Mouse (Mus musculus) right cerebral cortex, postnatal 4 days (tissue): ENCODE measurements around the gene Rsph6a.

Experiments used
- DNase-seq: peaks from one replicate; pipeline ENCODE4 v3.0.0-alpha.2; 2022

Rsph6a gene

DNA sequence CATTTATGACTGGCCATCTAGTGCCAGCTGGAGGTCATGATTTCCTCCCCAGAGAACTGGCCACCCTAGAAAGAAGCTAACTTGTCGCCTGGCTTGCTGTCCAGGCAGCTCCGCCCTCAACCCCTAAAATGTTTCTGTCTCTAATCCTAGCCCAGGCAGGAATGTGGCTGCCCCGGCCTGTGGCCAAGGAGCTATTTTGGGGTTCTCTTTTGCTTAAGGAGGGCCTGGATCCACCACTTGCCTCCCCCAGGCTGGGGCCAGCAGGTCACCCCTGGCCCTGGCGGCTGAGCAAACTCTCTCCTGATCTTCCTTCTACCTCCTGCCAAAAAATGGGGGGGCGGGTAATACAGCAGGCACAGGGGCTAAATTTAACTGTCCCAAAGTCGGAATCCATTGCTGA lies 28.6 kb downstream of the Rsph6a start:
- DNase-seq: no peak

DNA sequence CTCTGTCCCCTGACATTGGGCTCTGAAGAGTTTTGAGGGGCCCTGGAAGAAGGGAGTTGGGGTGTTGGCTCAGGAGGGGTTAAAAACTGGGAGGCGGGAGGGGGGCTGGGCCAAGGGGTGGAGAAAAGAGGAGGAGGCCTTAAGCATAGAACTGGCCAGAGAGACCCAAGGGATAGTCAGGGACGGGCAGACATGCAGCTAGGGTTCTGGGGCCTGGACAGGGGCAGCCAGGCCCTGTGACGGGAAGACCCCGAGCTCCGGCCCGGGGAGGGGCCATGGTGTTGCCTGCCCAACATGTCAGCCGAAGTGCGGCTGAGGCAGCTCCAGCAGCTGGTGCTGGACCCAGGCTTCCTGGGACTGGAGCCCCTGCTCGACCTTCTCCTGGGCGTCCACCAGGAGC lies 29.2 kb downstream of the Rsph6a start, which contains the start of gene Dmpk:
Gene Dmpk (plus strand): TSS at position 149 of the 400 bp plus-strand sequence.
- no peak for DNase-seq

DNA sequence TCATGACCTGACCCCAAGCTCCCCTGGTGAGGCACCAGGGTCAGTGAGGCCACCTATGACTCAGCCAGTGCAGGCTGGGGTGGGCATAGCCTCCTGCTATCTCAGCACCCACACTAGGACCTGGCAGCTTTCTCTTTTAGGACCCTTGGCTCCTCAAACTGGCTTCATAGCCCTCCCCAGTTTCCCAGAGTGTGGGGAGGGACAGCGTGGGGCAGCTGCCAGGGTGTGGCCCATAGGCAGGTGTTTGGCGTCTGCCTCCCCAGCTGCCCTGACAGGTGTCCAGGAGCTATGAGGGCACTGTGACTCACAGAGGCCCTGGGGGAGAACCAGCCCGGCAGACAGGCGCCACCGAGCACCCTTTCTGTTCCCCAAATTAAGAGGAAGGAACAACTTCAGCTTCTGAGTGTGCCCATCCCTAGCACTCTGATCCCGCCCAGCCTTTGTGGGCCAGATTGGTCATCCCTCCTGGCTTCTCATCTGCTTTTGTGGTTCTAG lies 29.8 kb downstream of the Rsph6a start:
- DNase-seq: no peak

DNA sequence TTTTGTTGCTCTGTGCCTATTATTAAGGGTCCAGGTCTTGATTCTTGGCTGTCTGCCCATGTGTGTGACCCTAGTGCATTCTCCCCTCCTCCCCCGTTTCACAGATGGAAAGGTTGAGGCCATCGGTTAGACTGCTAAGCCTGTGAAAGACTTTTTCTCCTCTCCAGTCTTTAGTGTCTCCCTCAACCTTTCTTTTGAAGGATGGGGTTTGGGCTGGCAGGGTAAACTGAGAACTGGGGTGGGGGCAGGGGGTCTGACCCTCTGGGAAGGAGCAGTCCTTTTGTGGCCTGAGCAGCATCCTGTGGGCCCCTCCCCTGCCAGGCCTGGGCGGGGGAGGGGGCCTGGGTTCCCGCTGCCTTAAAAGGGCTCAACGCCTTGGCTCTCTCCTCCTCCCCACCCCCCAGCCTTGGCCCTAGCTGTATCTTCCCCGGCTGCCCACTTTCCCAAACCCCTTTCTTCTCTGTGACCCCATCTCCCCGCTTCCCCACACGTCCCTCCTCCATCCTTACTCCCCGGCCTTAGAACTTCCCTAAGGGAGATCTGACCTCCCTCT lies 30.5 kb downstream of the Rsph6a start:
- no peak for DNase-seq

DNA sequence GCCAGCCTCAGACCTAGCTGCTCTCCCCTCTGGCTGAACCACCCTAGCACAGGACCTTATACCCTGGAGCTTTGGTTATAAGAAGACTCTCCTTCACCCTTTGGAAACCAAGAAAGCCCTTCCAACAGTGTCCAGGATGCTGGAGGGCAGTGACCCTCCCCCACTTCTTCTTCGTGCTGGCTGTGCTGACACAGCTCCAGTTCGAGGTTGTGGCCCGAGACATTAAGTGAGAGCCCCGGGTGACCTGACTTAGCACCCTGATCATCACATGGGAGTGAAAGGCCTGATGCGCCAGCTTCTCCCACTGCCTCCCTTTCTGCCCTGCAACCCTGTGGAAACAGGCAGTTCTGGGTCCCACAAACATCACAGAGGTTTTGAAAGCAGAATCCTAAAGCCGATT lies 31.0 kb downstream of the Rsph6a start:
- no peak for DNase-seq

DNA sequence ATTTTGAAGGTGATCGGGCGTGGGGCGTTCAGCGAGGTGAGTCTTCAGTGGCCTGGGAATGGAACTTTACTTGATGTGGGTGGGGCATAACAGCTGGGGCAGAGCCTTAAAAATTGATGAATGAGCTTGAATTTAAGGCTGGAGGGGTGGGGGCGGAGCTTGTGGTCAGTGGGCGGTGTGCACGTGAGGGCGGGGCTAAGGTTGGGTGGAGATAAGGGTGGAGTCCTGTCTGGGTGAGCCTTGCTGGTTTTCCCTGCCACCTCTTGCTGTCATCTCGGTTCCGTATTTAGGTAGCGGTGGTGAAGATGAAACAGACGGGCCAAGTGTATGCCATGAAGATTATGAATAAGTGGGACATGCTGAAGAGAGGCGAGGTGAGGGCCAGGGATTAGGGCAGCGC lies 31.6 kb downstream of the Rsph6a start:
- DNase-seq: no peak

DNA sequence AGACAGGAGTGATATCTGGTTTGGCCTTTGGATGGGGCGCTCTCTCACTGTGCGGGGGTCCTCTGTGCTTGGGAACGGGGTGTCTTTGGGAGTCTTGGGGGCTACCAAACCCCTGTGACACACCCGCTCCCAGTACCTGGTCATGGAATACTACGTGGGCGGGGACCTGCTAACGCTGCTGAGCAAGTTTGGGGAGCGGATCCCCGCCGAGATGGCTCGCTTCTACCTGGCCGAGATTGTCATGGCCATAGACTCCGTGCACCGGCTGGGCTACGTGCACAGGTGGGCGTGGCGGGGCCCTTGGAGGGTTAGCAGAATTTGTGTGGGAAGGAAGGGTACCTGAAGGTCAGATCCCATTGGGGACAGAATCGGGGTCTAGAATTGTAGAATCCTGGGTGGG lies 32.3 kb downstream of the Rsph6a start:
- DNase-seq: no peak

DNA sequence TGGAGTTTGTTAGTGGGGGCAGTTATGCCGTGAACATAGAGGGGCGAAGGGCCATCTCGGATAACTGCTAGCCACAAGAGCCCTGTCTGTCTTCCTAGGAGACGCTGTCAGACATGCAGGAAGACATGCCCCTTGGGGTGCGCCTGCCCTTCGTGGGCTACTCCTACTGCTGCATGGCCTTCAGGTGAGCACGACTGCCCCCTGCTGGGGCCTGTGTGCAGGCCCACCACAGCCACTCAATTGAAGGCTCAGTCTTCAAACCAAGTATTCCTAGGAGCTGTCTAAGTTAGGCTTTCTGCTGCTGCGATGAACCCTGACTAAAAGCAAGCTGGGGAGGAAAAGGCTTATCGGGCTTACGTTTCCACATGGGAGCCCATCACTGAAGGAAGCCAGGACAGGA lies 34.3 kb downstream of the Rsph6a start:
- peak; percentile 75 for DNase-seq

DNA sequence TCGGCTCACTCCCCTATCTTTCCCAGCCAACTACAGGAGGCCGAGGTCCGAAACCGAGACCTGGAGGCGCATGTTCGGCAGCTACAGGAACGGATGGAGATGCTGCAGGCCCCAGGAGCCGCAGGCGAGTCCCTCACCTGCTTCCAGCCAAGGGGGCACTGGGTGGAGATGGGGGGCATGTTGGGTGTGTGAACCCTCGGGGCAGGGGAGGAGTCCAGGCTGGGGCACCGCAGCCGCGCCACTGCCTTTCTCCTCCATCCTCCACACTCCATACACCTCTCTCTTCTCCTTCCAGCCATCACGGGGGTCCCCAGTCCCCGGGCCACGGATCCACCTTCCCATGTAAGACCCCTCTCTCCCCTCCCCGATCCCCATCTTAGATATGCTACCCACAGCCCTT lies 37.4 kb downstream of the Rsph6a start:
- no peak for DNase-seq

DNA sequence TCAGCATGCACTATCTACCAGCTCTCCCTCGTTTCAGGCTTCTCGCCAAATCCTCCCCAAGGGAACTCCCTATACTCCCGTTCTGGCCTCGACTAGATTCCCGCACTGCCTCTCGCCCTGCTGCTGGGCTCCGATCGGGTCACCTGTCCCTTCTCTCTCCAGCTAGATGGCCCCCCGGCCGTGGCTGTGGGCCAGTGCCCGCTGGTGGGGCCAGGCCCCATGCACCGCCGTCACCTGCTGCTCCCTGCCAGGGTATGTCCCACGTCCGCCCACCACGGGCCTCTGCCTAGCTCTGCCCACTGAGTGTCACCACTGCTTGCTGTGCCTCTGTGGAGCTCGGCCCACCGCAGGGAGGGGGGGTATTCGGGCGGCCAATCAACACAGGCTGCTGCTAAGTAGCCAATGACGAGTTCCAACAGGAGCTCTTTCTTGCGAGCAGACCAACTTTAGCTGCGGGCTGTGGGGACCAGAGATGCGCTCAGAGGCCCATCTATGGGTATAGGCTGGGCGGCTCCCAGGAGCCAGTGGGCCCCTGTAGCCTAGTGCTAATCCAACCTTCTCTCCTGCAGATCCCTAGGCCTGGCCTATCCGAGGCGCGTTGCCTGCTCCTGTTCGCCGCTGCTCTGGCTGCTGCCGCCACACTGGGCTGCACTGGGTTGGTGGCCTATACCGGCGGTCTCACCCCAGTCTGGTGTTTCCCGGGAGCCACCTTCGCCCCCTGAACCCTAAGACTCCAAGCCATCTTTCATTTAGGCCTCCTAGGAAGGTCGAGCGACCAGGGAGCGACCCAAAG lies 38.1 kb downstream of the Rsph6a start:
- peak; percentile 53 for DNase-seq

DNA sequence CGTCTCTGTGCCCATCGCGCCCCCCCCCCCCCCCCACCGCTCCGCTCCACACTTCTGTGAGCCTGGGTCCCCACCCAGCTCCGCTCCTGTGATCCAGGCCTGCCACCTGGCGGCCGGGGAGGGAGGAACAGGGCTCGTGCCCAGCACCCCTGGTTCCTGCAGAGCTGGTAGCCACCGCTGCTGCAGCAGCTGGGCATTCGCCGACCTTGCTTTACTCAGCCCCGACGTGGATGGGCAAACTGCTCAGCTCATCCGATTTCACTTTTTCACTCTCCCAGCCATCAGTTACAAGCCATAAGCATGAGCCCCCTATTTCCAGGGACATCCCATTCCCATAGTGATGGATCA lies 38.7 kb downstream of the Rsph6a start:
- peak; percentile 70 for DNase-seq

DNA sequence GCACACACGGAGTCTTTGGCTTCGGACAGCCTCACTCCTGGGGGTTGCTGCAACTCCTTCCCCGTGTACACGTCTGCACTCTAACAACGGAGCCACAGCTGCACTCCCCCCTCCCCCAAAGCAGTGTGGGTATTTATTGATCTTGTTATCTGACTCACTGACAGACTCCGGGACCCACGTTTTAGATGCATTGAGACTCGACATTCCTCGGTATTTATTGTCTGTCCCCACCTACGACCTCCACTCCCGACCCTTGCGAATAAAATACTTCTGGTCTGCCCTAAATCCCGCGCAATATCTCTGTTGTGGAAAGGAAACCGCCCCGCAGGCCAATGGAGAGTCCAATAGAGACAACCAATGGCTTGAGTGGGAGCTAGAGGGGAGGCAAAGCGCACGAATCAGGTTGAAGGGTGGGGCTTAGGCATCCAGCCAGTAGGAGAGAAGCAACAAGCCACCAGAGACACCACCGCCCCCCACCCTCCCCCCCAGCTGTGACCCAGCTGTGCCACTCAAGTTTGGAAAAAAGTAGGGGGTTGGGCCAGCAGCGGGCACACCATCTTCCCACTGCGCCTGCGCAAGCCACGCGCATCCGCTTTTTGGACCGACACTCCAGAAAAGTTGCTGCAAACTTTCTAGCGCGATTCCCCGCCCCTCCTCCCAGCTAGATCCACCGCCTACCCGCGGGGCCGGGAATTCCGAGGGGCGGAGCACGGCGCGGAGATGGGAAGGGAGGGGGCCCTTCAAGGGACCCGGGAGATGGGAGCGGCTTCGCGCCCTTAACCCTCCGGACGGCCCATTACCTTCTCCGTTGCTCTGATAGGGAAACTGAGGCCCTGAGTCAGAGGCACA lies 39.3 kb downstream of the Rsph6a start:
- DNase-seq: peak; percentile 85

DNA sequence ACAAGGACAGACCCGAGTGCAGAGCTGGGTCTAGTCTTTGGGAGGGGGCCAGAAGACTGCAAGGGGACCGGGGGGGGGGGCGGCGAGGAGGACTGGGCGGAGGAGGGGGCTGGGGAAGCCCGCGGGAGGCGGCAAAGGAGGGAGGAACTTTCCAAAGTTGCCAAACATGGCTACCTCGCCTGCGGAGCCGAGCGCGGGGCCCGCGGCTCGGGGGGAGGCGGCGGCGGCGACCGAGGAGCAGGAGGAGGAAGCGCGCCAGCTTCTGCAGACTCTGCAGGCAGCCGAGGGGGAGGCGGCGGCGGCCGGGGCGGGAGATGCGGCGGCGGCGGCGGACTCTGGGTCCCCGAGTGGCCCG lies 40.0 kb downstream of the Rsph6a start, which contains the start of gene Six5:
Gene Six5 (plus strand): TSS at position 124 of the 355 bp plus-strand sequence.
- DNase-seq: no peak

DNA sequence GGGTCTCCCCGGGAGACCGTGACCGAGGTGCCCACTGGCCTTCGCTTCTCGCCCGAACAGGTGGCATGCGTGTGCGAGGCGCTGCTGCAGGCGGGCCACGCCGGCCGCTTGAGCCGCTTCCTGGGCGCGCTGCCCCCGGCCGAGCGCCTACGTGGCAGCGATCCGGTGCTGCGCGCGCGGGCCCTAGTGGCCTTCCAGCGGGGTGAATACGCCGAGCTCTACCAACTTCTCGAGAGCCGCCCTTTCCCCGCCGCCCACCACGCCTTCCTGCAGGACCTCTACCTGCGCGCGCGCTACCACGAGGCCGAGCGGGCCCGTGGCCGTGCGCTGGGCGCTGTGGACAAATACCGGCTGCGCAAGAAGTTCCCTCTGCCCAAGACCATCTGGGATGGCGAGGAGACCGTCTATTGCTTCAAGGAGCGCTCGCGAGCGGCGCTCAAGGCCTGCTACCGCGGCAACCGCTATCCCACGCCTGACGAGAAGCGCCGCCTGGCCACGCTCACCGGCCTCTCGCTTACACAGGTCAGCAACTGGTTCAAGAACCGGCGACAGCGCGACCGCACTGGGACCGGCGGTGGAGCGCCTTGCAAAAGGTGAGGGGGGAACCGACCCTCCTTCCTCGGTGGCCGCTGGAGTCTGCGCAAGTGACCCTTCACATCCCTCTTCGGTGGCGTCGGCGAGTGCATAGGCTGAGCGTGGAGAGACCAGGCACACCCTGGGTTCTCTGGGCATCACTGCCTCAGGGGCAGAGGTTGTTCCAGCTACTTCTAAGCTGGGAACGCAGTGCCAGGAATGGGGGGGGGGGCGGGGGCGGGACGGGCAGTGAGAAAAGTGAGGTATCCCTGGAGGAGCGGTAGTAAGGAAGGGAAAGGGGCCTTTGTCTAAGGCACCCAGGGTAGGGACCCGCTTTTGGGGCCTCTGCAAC lies 40.6 kb downstream of the Rsph6a start:
- DNase-seq: no peak

DNA sequence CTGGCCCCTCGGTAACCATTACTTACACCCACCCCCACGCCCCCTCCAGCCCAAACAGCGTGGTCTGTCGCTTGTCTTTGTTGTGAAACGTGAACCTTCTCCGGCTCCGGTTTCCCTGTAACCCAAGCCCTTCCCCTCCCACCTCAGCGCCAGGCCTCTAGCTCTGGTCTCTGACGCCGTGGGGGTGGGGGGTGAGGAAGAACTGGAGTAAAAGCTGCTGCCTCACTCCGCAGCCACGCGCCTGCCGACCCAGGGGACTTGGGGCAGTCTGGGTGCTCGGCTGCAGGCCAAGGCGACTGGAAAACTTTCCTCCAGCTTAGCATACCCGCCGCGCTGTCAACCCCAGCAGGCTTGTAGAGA lies 41.2 kb downstream of the Rsph6a start:
- peak; percentile 55 for DNase-seq

DNA sequence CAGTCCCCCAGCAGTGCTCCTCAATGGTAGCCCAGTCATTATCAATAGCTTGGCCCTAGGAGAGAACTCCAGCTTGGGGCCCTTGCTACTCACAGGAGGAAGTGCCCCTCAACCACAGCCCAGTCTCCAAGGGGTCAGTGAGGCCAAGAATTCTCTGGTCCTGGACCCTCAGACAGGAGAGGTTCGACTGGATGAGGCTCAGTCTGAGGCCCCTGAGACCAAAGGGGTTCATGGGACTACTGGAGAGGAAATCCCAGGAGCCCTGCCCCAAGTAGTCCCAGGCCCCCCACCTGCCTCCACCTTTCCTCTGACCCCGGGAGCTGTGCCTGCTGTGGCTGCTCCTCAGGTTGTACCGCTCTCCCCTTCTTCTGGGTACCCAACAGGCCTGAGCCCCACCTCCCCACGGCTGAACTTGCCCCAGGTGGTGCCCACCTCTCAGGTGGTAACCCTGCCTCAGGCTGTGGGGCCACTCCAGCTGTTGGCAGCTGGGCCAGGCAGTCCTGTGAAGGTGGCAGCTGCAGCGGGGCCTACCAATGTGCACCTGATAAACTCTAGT lies 42.0 kb downstream of the Rsph6a start:
- no peak for DNase-seq

DNA sequence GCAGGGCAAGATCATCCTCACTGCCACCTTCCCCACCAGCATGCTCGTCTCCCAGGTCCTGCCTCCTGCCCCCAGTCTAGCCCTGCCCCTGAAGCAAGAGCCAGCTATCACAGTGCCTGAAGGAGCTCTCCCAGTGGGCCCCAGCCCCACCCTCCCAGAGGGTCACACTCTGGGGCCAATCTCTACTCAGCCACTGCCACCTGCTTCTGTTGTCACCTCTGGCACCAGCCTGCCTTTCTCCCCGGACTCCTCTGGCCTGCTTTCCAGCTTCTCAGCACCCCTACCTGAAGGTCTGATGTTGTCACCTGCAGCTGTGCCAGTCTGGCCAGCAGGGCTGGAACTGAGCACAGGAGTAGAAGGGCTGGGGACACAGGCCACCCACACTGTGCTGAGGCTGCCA lies 42.7 kb downstream of the Rsph6a start:
- no peak for DNase-seq

DNA sequence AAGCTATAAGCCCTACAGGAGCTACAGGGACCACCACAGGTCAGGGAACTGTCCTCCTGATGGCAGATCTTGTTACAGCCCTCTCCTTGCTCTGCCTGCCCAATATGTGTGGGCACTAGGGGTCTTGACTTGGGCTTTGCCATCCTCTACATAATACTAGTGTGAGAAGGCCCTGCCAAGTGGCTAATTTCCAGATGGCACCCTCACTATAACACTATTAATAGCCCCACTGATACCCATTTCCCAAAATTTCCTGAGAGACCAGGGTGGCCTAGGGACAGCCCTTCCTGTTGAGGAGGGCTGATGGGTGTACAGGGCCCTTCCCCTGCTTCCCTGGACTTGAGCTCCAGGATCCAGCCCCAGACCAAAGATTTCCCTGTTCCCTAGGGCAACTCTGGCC lies 43.4 kb downstream of the Rsph6a start:
- DNase-seq: no peak

DNA sequence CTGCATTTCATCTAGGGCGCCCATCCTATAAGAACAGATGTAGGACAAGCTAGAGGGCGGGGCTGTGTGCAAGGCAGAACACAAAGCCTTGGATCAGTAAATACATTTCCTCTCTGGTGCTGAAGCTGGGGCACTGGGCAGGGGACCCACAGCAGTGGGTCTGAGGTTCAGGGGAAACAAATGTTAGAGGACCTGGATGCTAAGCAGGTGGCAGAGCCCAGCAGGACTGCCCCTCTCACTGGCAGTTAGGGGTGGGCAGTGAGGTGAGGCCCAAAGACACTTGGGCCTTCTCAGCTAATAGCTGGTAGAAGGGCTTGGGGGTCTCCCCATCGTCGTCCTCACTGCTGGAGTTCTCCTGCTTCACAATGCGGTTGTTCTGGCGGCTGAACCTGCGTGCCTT lies 44.3 kb downstream of the Rsph6a start:
- no peak for DNase-seq

DNA sequence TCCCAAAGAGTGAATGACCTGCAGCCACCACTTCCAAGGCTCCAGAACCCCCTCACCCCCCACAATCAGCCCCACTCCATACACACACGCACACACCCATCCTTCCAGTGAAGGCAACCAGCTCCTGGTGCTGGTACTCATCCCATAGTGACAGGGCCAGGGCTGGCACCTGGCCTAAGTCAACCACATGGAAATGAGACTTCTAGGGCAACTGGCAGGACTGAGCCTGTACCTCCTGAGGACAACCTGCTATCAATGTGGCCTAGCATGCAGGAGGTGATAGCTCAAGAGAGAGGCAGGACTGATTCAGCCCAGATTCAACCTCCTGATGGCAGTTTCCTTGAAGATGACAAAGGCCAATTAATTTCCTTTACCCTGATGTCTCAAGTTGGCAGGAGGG lies 45.8 kb downstream of the Rsph6a start:
- no peak for DNase-seq

DNA sequence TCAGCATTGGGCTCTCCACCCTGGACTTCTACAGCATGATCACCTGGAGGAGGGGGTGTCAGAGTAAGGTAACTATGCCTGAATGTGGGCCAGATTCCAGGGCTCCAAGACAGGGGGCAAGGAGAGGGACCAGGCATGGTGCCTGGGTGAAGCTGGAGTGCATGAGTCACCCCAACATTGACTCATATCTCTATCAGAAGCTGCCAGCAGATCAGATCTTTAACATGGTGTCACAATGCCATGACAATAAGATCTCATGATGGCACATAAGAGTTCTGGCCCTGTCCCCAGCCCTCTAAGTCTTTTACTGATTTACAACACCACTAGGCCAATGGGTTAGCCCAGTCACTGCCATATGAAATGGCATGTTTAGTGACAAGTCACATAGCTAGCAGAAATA lies 49.3 kb downstream of the Rsph6a start:
- no peak for DNase-seq

DNA sequence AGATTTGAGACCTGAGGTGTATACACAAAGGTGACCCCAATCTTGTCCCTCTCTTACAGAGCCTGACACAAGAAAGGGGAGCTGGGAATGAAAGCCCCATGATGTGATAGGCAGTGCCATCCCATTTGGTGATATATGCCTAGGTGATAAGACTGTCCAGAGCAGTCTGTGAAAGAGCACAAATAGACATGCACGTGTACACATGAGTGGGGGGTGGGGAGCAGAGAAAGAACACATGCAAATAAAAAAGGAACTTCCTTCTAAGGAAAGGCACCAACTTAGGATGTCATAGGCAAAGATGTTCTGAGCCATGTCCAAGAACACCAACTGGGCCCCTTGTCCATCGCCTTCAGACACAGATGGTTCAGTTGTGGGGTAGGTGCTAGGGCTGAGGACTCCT lies 50.0 kb downstream of the Rsph6a start:
- no peak for DNase-seq

DNA sequence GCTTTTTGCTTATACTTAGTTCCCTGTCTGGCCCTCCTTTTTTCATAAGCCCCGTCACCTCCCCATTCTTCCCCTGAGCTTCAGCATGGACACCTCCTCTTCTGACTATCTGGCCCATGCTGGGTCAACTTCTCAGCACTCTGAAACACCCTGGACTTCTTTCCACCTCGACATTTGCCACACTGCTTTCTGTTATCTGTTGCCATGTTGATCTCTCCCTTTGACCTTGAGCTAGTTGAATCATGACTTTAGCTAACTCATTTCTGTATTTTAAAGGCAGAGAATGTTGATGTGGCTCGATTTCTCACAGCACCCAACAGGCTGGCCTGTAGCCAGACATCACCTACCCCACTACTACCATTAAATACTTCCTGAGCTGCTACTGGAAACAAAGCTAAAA lies 52.9 kb downstream of the Rsph6a start:
- no peak for DNase-seq
